Mouse (Mus musculus) midbrain, embryonic 12.5 days (tissue): ENCODE results near the gene Gad2. TPM values are rescaled to one million over a fixed set of nuclear protein-coding genes. Genes with fewer than 3 reads are reported as not detected.

ENCODE experiments used
- ATAC-seq: fragments of 200-750 bp; cut with Nextera tagmentation; 2 replicates; pipeline ENCODE4 v1.8.0; 2017; ENCODE audit warnings: low read depth, moderate TSS enrichment, moderate library complexity; ENCODE audit not compliant: low FRiP score
- H3K27ac ChIP-seq: fragments of 300-500 bp; sonication (generic); replicated peaks from 2 replicates; pipeline ENCODE4 v1.5.1; 2016; ENCODE audit warnings: mild to moderate bottlenecking
- H3K27me3 ChIP-seq: fragments of 300-500 bp; sonication (generic); 2 replicates; pipeline ENCODE4 v1.6.1; 2016; ENCODE audit warnings: mild to moderate bottlenecking
- H3K36me3 ChIP-seq: fragments of 300-500 bp; sonication (generic); 2 replicates; pipeline ENCODE4 v1.6.1; 2016
- H3K4me1 ChIP-seq: fragments of 300-500 bp; sonication (generic); 2 replicates; pipeline ENCODE4 v1.6.1; 2016
- H3K4me2 ChIP-seq: fragments of 300-500 bp; sonication (generic); replicated peaks from 2 replicates; pipeline ENCODE4 v1.6.1; 2016; ENCODE audit warnings: mild to moderate bottlenecking, moderate library complexity
- H3K4me3 ChIP-seq: fragments of 300-500 bp; sonication (generic); 2 replicates; pipeline ENCODE4 v1.5.1; 2016; ENCODE audit warnings: mild to moderate bottlenecking
- H3K9ac ChIP-seq: fragments of 300-500 bp; sonication (generic); replicated peaks from 2 replicates; pipeline ENCODE4 v1.6.1; 2016; ENCODE audit warnings: mild to moderate bottlenecking, moderate library complexity
- H3K9me3 ChIP-seq: fragments of 300-500 bp; sonication (generic); 2 replicates; pipeline ENCODE4 v1.6.1; 2016; ENCODE audit warnings: mild to moderate bottlenecking
- WGBS: fragments of 180-500 bp; shearing (Covaris S2); methylation state at CpG from one replicate; pipeline ENCODE4 v1.1.7; 2016; 5-methylcytosine and 5-hydroxymethylcytosine counted together
- polyA plus RNA-seq: library from polyadenylated mRNA; unstranded; fragments of >200 nt; fragmentation: Nextera tagmentation; extraction: Ambion mirVana; gene quantifications from 2 replicates; pipeline ENCODE4 v1.2.1, GENCODE M21; 2016

Gad2 gene
- polyA plus RNA-seq, 1 experiment from 2014 or later, result 54.3 TPM

DNA sequence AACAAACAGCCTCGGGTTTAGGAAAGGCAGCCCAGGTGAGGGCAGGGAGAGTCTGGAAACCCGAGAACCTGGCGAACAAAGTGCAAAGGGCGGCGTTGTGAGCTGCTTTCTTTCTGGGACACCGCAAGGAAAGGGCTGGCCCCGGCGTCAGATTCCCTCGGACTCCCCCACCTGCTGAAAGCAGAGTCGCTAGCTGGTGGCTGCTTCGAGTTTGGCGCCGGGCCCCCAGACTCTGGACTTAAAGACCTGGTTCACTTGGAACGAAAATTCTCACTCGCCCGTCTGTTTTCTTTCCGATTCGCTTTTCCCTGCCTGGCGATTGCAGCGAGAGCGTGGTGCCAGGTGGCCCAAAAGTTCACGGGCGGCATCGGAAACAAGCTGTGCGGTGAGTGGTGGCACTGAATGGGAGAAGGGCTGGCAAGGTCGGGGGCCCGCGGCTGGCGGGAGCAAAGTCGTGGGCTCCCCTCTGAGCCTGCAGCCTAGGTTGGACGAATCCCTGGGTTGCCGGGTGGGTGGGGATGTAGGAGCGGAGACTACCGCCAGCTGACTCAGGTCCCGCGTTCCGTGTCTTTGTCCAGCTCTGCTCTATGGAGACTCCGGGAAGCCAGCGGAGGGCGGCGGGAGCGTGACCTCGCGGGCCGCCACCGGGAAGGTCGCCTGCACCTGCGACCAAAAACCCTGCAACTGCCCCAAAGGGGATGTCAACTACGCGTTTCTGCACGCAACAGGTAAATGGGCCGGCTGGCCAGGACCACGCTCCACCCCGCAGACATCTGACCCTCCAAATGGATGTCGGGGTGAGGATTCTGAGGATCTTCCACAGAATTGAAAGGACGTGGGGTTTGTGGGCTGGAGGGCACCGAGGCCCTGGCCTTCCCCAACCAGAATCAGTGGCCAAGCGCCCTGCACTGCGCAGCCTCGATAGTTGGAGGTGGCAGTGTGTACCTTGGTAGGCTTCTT lies 1.4 kb downstream of the Gad2 start:
- under 1% methylated on average over 60 of the region's 60 CpGs for WGBS
- Histone ChIP-seq H3K4me2 (peak overlapping the region; percentile 67), H3K27ac (peak overlapping the region; percentile 88), H3K9me3 (no peaks in the 10 kb centered on the region), H3K4me3 (peak overlapping the region; percentile 47), H3K36me3 (no peaks in the 10 kb centered on the region), H3K9ac (peak overlapping the region; percentile 69), H3K27me3 (peaks cover 91% of the 10 kb centered on the region), H3K4me1 (peaks cover 49% of the 10 kb centered on the region)
- no peak for ATAC-seq

DNA sequence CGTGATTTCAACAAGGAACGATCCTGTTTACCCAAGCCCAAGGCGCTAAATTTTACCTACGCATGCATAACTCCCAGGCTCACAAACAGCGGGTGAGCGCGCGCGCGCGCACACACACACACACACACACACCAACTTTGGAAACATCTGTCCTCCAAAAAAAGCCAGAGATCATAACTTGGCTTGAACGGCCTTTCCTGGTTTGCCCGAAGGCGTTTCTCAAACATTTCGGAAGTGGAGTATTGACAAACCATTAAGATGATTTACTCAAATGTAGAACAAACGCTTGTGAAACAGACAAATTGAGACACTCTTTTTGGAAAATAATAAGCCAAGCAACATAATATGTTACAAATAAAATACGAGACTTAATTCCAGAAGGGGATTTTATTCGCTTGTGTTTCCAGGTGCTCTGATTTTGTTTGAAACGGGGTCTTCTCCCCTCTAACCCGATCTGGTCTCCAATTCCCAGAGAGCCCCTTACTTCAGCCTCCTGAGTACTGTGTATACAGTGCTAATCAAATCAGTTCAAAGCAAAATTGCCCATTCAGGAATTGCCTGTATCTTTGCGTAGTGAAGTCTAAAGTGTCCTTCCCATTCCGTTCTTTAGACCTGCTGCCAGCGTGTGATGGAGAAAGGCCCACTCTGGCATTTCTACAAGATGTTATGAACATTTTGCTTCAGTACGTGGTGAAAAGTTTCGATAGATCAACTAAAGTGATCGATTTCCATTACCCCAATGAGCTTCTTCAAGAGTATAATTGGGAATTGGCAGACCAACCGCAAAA lies 2.4 kb downstream of the Gad2 start:
- Histone ChIP-seq H3K27ac (peak overlapping the region; percentile 88), H3K9ac (peak overlapping the region; percentile 69)
- 3% methylated on average over 27 of the region's 27 CpGs for WGBS

DNA sequence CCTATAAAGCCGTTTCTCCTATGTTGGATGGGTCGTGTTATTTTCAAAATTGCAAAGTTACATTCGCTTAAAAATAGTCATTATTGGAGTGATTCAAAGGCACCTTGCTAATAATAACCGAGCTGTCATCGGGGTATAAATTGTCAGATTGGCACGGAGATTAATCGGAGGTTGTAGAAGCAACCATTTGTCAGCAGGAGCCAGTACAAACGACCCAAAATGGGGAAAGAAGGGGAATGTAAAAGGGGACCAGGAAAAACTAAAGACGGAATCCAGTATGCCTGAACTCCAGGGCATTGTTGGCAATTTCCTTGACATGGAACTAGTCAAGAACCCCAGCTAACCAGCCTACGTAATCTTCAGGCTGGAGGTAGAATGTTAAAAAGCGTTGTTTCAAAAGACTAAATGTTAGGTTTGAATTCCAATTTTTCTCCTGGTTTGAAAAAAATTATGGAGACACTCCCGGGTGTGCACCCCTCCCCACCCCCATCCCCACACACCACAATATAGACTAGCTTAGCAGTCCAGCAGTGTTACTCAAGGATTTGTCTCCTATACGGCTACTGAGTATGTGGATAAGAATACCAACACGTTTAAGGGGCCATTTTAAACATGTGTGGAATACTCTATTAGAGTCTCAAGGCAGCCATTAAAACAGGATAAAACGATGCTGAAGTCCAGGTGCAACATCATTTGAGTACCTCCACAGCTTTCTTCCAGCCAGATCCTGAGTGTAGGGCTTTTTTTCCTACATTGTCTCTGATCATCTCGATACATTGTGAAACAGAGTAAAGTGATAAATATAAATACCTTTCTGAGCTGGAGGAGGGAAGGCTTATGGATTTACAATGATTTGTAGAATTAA lies 3.3 kb downstream of the Gad2 start:
- H3K4me3 ChIP-seq, result peak overlapping the region; percentile 47
- peak overlapping the region; percentile 32; the same call in 1 of the 2 replicates for H3K9ac ChIP-seq

More for the DNA sequence above, 2.4 kb downstream of the Gad2 start:
- Histone ChIP-seq H3K4me1 (peaks cover 46% of the 10 kb centered on the region), H3K4me2 (peak overlapping the region; percentile 67), H3K36me3 (no peaks in the 10 kb centered on the region), H3K4me3 (peak overlapping the region; percentile 47), H3K27me3 (peaks cover 81% of the 10 kb centered on the region), H3K9me3 (no peaks in the 10 kb centered on the region)
- ATAC-seq, result no peak

GRCm38 (mm10) chr2:22627147-22627666 lies 5.2 kb downstream of the Gad2 start:
- Histone ChIP-seq H3K27me3 (peaks cover 54% of the 10 kb centered on the region), H3K4me2 (peak overlapping the region; percentile 36)
- 36% methylated on average over 3 of the region's 3 CpGs for WGBS

More for the DNA sequence above, 3.3 kb downstream of the Gad2 start:
- Histone ChIP-seq H3K27me3 (peaks cover 73% of the 10 kb centered on the region), H3K27ac (peak overlapping the region; percentile 88), H3K4me1 (peaks cover 36% of the 10 kb centered on the region), H3K4me2 (peak overlapping the region; percentile 67), H3K36me3 (no peaks in the 10 kb centered on the region), H3K9me3 (no peaks in the 10 kb centered on the region)
- WGBS, result 5% methylated on average over 16 of the region's 16 CpGs
- no peak for ATAC-seq

DNA sequence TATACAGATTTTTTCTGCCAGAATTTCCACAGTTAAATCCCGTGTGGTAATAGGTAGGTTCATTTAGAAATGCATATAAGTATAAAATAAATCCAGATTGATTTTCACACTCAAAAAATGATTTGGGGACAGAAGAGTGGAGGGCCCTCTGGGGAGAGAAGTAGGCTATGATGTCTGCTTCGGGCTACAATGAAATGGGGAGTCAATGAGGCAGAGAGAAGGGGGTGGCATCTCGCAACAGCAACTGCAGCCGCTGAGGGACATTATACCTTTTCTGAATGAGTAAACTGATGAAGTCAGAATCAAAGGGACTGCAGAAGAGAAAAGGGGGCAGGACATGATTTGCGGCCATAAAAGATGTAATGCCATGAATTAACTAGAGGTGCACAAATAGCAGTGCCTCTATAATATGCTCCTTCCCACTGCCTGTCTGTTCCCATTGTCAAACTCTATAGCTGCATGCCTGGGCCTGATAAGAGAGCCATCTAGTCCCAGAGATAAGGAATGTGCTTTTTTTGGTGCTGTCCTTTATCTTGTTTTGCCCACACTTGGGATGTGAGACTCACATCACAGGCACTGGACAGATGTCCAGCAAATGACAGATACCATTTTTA lies 5.9 kb downstream of the Gad2 start:
- WGBS, result 27% methylated on average over 5 of the region's 5 CpGs
- peak; percentile 64 for ATAC-seq
- H3K4me2 ChIP-seq, result peak overlapping the region; percentile 36

More at GRCm38 (mm10) chr2:22627147-22627666, 5.2 kb downstream of the Gad2 start:
- H3K36me3 ChIP-seq, result no peaks in the 10 kb centered on the region
- H3K4me3 ChIP-seq, result peak overlapping the region; percentile 47
- H3K4me1 ChIP-seq, result peaks cover 19% of the 10 kb centered on the region
- ATAC-seq, result no peak
- peak overlapping the region; percentile 76 for H3K27ac ChIP-seq
- H3K9ac ChIP-seq, result peak overlapping the region; percentile 34; the same call in 1 of the 2 replicates
- H3K9me3 ChIP-seq, result no peaks in the 10 kb centered on the region

GRCm38 (mm10) chr2:22634766-22635165 lies 12.8 kb downstream of the Gad2 start:
- Histone ChIP-seq H3K4me2 (no peak overlapping the region), H3K27ac (no peak overlapping the region), H3K36me3 (no peaks in the 10 kb centered on the region), H3K9me3 (no peaks in the 10 kb centered on the region), H3K4me3 (no peak overlapping the region), H3K27me3 (no peaks in the 10 kb centered on the region), H3K9ac (no peak overlapping the region), H3K4me1 (no peaks in the 10 kb centered on the region)
- ATAC-seq, result no peak
- 46% methylated on average over 8 of the region's 8 CpGs for WGBS

More for the DNA sequence above, 5.9 kb downstream of the Gad2 start:
- peak overlapping the region; percentile 34; the same call in 1 of the 2 replicates for H3K9ac ChIP-seq
- peaks cover 13% of the 10 kb centered on the region for H3K4me1 ChIP-seq
- peak overlapping the region; percentile 47; the same call in 1 of the 2 replicates for H3K4me3 ChIP-seq
- H3K27ac ChIP-seq, result peak overlapping the region; percentile 76
- H3K9me3 ChIP-seq, result no peaks in the 10 kb centered on the region
- peaks cover 47% of the 10 kb centered on the region for H3K27me3 ChIP-seq
- no peaks in the 10 kb centered on the region for H3K36me3 ChIP-seq

GRCm38 (mm10) chr2:22646134-22646533 lies 24.1 kb downstream of the Gad2 start:
- Histone ChIP-seq H3K27ac (no peak overlapping the region), H3K4me3 (no peak overlapping the region), H3K4me2 (no peak overlapping the region), H3K27me3 (no peaks in the 10 kb centered on the region), H3K9me3 (no peaks in the 10 kb centered on the region), H3K9ac (no peak overlapping the region), H3K36me3 (no peaks in the 10 kb centered on the region), H3K4me1 (0 out of 2 replicates have a peak, but pooled peaks cover 3% of the 10 kb centered on the region)
- no peak for ATAC-seq
- 50% methylated on average over 1 of the region's 1 CpGs for WGBS

DNA sequence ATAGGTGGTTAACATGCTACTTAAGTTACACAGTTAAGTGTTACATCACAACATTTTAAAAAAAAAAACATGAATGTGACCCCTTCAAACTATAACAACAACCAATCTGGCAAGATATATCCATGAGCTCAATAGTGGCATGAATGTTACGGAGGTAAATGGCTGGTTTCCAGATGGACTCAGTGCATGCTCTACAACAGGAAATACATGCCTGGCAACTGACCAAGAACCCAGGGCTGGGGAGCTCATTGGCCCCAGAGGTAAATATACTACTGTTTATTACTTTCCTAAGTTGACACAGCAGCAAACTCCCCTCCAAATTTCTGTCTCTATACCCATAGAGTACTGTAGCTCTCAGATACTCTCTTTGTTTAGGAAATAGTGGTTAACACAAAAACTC lies 26.4 kb downstream of the Gad2 start:
- Histone ChIP-seq H3K4me2 (no peak overlapping the region), H3K9me3 (no peaks in the 10 kb centered on the region), H3K27ac (no peak overlapping the region), H3K4me1 (0 out of 2 replicates have a peak, but pooled peaks cover 3% of the 10 kb centered on the region), H3K9ac (no peak overlapping the region), H3K4me3 (no peak overlapping the region), H3K27me3 (no peaks in the 10 kb centered on the region), H3K36me3 (no peaks in the 10 kb centered on the region)
- ATAC-seq, result no peak
- WGBS, result 91% methylated on average over 1 of the region's 1 CpGs

DNA sequence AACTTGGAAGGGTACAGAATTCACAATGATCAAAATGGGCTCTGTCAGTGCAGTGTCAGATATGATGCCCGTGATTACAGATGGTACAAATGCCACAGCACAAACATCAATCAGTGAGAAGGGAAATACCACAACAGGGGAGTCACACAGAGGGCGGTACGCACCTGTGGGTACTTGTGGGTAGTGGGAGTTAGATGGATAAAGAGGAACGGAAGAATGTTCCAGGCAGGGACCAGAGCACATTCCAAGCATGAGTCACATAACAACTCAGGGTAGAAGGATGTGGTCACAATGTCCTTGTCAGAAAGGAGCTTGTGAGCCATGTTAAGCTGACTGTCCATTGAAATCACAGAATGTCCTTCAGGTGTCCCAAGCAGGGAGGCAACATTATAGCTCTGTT lies 29.8 kb downstream of the Gad2 start:
- H3K27ac ChIP-seq, result no peak overlapping the region
- H3K27me3 ChIP-seq, result no peaks in the 10 kb centered on the region
- no peak for ATAC-seq
- no peaks in the 10 kb centered on the region for H3K36me3 ChIP-seq
- H3K4me3 ChIP-seq, result no peak overlapping the region
- no peaks in the 10 kb centered on the region for H3K9me3 ChIP-seq
- no peaks in the 10 kb centered on the region for H3K4me1 ChIP-seq
- no peak overlapping the region for H3K9ac ChIP-seq
- 86% methylated on average over 4 of the region's 4 CpGs for WGBS
- H3K4me2 ChIP-seq, result no peak overlapping the region

DNA sequence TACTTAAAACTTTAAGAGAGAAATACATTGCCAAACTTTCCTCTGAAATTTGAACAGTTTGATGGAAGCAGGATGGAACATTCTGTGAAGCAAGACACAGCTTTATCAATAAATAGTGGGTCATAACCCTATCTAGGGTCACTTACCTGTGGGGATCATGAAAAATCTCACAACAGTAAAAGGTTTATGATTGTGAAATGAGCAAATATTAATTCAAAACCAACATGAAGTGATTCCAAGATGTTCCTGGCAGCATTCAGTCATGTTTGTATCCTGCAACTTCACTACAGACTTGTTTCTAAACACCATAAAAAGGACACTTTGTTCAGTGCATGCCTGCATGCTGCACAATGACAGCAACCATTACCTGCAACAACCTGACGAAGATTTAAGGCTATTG lies 41.7 kb downstream of the Gad2 start:
- no peaks in the 10 kb centered on the region for H3K27me3 ChIP-seq
- H3K9me3 ChIP-seq, result 0 out of 2 replicates have a peak, but pooled peaks cover 2% of the 10 kb centered on the region
- 70% methylated on average over 1 of the region's 1 CpGs for WGBS
- H3K4me3 ChIP-seq, result no peak overlapping the region
- no peak overlapping the region for H3K9ac ChIP-seq
- no peak overlapping the region for H3K4me2 ChIP-seq
- H3K4me1 ChIP-seq, result no peaks in the 10 kb centered on the region
- no peak overlapping the region for H3K27ac ChIP-seq
- no peaks in the 10 kb centered on the region for H3K36me3 ChIP-seq
- ATAC-seq, result no peak
